Mouse (Mus musculus) heart, postnatal 10 days (tissue): Measurements from ENCODE around the gene Ptchd3. TPM values are rescaled to one million over a fixed set of nuclear protein-coding genes. Genes with fewer than 3 reads are reported as not detected.

Experiments used
- total RNA-seq, 2 experiments: library from RNA; stranded (reverse); gene quantifications; 2 replicates each; pipeline ENCODE4 v1.2.3; 2021

Ptchd3 gene
- total RNA-seq, 2 experiments from 2014 or later = 0.34 to 0.79 TPM

Other genes with a start within 250 kb of the Ptchd3 start
- gene B3gntl1, start 157.1 kb upstream of the Ptchd3 start, total RNA-seq = 1 to 10 TPM; 3.5 to 5.5 TPM
- gene Metrnl, start 128.7 kb upstream of the Ptchd3 start, total RNA-seq = 10 to 100 TPM; 21.9 to 26.4 TPM